Mouse (Mus musculus) cortical plate, adult 2 months (tissue): ENCODE data around the gene Dnajb2.

Experiments used
- CTCF ChIP-seq: fragments of 200-500 bp; IDR thresholded peaks from 2 replicates; pipeline ENCODE4 v1.5.1; 2011; ENCODE audit warnings: mild to moderate bottlenecking, control low read depth, low read length; ENCODE audit not compliant: insufficient read depth; ENCODE audit errors: extremely low read depth
- POLR2A ChIP-seq: fragments of 200-500 bp; IDR thresholded peaks from 2 replicates; pipeline ENCODE4 v1.6.1; 2011; ENCODE audit warnings: mild to moderate bottlenecking, low read length, control low read depth; ENCODE audit not compliant: insufficient read depth; ENCODE audit errors: extremely low read depth

GRCm38 (mm10) chr1:75247071-75247930 is 11.1 kb downstream of the Dnajb2 start:
- TF ChIP-seq CTCF (no peak), POLR2A (no peak)
